Mouse (Mus musculus): ENCODE measurements around the gene Chrm5.

- no peak for TF ChIP-seq CTCF (IDR thresholded peaks at IDR 0.05; ENCODE audit: low read depth)
- TF ChIP-seq EP300 (optimal IDR thresholded peaks at IDR 0.05) = no peak
Measured at GRCm38 (mm10) chr2:112497851-112498250, 17.3 kb upstream of the Chrm5 start.
